Mouse (Mus musculus) right cerebral cortex, postnatal 4 days (tissue): ENCODE results near the gene Ccdc126.
A peak's percentile ranks its signal among the peaks of the same experiment; 100 is the strongest.

Experiments used
- DNase-seq: peaks from one replicate; pipeline ENCODE4 v3.0.0-alpha.2; 2022

The Ccdc126 gene

DNA sequence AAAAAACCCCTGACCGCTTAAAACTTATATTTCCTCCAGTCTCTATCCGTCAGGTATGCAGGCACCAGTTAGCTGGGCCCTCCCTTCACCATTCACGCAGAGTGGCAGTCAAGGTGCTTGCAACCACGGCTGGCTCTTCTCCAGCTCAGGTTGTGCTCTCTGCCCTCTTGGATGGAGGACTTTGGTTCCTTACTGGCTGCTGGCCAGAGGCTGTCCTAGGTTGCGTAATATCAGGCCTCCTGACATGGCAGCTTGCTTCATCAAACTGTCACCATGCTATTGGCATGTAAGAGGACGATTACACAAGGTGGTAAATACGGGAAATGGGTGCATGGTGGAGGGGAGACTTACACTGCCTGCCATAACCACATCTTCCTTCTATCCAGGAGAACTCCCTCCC lies 30.8 kb downstream of the Ccdc126 start:
- DNase-seq: no peak

DNA sequence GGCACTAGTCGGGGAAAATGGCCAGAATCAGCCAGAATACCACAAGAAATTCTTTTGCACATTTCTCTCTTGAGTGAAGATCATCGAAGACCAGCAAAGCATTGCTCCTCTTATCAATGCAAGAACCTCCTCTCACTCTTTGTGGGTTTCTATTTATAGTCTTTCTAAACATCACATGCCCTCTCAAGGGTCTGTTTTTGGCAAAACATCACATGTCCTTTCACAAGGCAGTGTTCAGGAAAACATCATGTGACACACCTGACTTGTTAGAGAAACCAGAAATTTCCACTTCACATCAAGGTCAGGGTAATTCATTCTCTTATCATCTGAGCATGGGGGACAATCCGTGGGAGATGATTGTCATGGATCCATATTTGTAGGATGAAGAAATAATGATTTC lies 35.5 kb downstream of the Ccdc126 start:
- DNase-seq: no peak

DNA sequence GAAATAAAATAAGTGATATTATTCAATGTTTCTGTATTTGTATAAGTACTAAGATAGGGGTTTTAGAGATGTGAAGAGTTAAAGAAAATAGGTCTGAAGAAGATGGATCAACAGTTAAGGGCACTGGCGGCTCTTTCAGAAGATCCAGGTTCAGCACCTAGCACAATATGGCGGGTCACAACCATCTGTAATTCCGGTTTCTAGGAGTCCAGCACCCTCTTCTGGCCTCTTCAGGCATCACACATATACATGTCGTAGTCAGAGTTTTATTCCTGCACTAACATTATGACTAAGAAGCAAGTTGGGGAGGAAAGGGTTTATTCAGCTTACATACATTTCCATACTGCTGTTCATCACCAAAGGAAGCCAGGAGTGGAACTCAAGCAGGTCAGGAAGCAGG lies 36.1 kb downstream of the Ccdc126 start:
- no peak for DNase-seq

DNA sequence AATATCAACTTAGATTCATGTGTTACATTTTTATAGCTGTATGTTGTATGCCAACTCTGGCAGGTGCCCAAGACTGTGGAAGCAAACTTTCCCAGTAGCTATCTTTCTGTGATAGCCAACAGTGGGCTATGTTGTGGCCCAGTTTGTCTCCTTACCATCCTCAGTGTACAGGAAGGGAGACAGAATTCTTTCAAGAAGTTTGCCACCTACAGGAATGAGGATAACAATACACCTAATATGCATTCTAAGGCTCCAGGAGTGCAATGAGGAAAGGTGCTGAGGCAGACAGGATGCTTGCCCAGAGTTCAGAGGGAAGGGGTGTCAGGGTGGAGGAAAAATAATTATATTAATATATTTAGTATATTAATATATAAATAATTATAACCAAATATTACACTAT lies 41.3 kb downstream of the Ccdc126 start:
- peak; percentile 20 for DNase-seq

DNA sequence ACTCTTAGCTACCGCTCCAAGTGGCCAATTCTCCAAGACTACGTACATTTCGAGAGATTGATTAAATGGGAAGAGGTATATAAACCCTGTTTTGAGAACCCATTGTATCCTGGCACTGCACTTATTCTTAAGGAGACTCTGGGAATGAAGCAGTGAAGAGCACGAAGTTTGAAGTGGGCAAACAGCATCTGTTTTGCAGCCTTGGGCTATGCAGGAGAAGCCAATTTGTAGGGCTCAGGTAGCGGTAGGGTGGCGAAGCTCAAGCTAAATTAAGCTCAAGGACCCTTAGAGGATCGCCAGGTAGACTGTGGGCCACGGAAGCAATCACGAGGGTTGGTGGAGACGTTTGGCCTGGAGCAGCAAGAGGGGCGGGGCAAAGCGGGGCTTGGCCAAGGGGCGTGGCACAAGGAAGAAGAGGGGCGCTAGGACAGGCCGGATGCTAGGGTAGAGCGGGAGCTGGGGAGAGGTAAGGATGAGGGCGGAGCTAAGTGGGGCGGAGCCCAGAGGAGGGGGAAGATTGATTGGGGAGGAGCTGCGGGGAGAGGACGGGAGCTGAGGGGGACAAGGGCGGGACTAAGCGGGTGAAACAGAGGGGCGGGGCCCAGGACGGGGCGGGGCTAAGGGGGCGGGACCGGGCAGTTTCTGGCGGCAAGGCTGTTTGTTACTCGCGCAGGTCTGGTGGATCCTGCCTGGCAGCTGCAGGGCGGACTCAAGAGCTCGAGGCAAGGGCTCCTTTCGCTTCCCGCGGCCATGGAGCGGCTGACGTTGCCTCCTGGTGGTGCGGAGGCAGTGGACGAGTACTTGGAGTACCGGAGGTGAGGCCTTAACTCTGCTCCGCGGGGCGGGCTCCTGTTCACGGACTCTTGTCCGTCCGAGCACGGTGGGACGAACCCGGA lies 48.3 kb downstream of the Ccdc126 start, which contains the start of gene Fam221a:
Gene Fam221a (plus strand): TSS at position 581 of the 896 bp plus-strand sequence.
- peak; percentile 64 for DNase-seq

DNA sequence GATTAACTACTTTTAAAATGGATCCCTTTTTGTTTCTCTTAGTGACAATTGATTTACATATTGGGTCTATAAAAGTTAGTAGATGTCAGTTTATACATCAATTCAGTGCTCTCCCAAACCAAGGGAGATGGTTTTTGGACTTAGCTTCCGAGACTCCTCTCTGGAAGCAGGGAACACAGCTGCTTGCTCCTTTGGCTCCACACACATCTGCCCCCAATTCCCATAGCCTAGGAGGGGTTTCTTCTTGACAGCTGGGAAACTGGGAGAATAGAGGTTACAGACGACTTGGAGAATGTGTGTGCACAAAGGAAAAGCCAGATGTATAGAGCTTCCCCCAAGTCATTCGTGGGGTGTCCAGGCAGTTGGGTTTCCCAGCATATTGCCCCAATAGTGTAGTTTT lies 49.1 kb downstream of the Ccdc126 start:
- no peak for DNase-seq

DNA sequence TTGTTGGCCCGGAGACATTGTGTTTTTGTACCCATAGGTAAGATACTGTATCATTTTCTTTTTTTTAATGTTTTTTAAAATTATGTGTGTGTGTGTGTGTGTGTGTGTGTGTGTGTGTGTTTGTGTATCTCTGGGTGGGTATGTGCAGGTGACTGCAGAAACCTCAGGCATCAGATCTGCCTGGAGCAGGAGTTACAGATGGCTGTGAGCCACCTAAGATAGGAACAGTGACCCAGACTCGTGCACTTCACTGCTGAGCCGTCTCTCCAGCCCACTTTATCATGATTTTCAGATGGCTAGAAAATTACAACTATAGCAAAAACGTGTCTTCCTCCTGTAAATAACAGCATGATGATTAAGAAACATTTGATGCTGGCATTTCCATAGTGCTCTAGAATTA lies 53.6 kb downstream of the Ccdc126 start:
- DNase-seq: no peak

DNA sequence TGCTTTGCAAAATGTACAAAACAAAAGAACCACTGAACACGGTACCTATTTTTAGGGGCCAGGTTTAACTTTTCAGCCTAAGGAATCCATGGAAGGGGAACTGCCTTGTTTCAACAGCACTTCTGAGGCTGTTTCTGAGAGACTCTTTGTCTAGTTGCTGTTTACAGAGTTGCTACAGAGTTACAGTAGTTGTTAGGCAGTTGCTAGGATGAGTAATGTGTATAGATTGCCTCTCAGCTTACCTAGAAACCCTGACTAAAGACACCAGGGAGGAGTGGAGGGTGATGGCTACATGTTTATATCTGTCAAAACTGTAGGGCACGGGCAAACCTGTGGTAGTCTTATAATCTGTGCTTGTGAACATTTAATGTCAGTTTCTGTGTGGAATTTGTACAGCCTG lies 54.9 kb downstream of the Ccdc126 start:
- DNase-seq: no peak

DNA sequence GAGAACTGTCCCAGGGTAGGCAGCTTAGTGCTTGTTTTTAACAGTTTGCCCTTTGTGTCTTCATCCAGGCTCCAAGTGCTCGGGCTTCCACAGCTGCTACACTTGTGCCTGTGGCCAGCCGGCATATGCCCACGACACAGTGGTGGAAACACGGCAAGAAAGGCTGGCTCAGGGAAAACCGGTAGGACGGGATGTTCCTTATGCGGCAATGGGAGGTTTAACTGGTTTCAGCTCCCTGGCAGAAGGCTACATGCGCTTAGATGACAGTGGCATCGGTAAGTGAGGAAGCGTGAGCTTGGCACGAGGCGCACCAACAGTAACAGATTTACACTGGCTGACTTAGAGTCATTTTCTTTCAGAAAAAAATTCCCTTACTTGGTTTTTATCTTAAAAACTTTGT lies 59.3 kb downstream of the Ccdc126 start:
- no peak for DNase-seq
